Mouse (Mus musculus) G1E-ER4 (cell line): ENCODE data around the gene Mtnr1a. TPM values are rescaled to one million over a fixed set of nuclear protein-coding genes. Genes with fewer than 3 reads are reported as not detected.

Experiments used
- GATA1 ChIP-seq: IDR thresholded peaks from one replicate; pipeline ENCODE4 v1.8.0; 2012; ENCODE audit warnings: low read length, inconsistent platforms
- polyA plus RNA-seq: library from polyadenylated mRNA; stranded (reverse); fragments of >175 nt; gene quantifications from 2 replicates; pipeline ENCODE4 v1.2.3, GENCODE M21; 2012

Gene Mtnr1a
- polyA plus RNA-seq, 1 experiment, result not detected

- no peak for TF ChIP-seq GATA1
These were observed 4.6 kb upstream of the Mtnr1a start for GRCm38 (mm10) chr8:45064197-45064869.

GRCm38 (mm10) chr8:45070949-45071348 is 2.0 kb downstream of the Mtnr1a start:
- no peak for TF ChIP-seq GATA1

GRCm38 (mm10) chr8:45080850-45081249 is 11.9 kb downstream of the Mtnr1a start:
- no peak for TF ChIP-seq GATA1

GRCm38 (mm10) chr8:45093599-45093998 is 24.7 kb downstream of the Mtnr1a start:
- TF ChIP-seq GATA1, result no peak

GRCm38 (mm10) chr8:45109371-45110063 is 40.6 kb downstream of the Mtnr1a start:
- no peak for TF ChIP-seq GATA1

- no peak for TF ChIP-seq GATA1
These were observed 41.3 kb downstream of the Mtnr1a start for GRCm38 (mm10) chr8:45110064-45110812.

- TF ChIP-seq GATA1, result no peak
These were observed 41.8 kb downstream of the Mtnr1a start for GRCm38 (mm10) chr8:45110813-45111104.

- TF ChIP-seq GATA1, result no peak
These were observed 42.9 kb downstream of the Mtnr1a start for GRCm38 (mm10) chr8:45111820-45112219.

GRCm38 (mm10) chr8:45117588-45117987 is 48.7 kb downstream of the Mtnr1a start:
- TF ChIP-seq GATA1, result no peak

GRCm38 (mm10) chr8:45125680-45126079 is 56.7 kb downstream of the Mtnr1a start:
- TF ChIP-seq GATA1, result no peak

Other genes with a start within 250 kb of the Mtnr1a start
- gene Fat1, start 133.7 kb upstream of the Mtnr1a start, polyA plus RNA-seq, result not detected in 2 replicates
- gene F11, start 192.9 kb downstream of the Mtnr1a start, polyA plus RNA-seq, result not detected in 2 replicates
- gene Klkb1, start 225.7 kb downstream of the Mtnr1a start, polyA plus RNA-seq, result not detected in 2 replicates
- not detected in 2 replicates for gene Gm45753, start 239.3 kb downstream of the Mtnr1a start, polyA plus RNA-seq